Mouse (Mus musculus) mouse embryonic stem cell (cell line): ENCODE results near the gene Ror1.

Source experiments
- in situ Hi-C, 2 experiments: fragments of 300-500 bp; cut with MboI; formaldehyde crosslinking; loops; 1 replicate in 1 of 2; 3 replicates in 1 of 2; pipeline ENCODE4 v1.14.3; 2019 to 2020; ENCODE audit warnings: low sequenced_read_pairs in 2 of 2, low pct_unique_long_range_greater_than_20kb in 1 of 2, mixed read lengths in 1 of 2; ENCODE audit not compliant: unreplicated experiment in 1 of 2

Ror1 gene

GRCm38 (mm10) chr4:100328361-100328970 lies 232.9 kb downstream of the Ror1 start:
- in situ Hi-C loops, result no loop called here

- in situ Hi-C loops, result no loop called here
These were observed 239.6 kb downstream of the Ror1 start for GRCm38 (mm10) chr4:100335168-100335567.

GRCm38 (mm10) chr4:100347791-100348190 lies 252.2 kb downstream of the Ror1 start:
- in situ Hi-C loops, result no loop called here

- in situ Hi-C loops, result no loop called here
These were observed 254.7 kb downstream of the Ror1 start for GRCm38 (mm10) chr4:100350106-100350795.

GRCm38 (mm10) chr4:100351797-100352290 lies 256.3 kb downstream of the Ror1 start:
- in situ Hi-C loops, result no loop called here

GRCm38 (mm10) chr4:100355566-100355965 lies 260.0 kb downstream of the Ror1 start:
- in situ Hi-C loops, result no loop called here

GRCm38 (mm10) chr4:100357881-100358589 lies 262.4 kb downstream of the Ror1 start:
- in situ Hi-C loops, result no loop called here

GRCm38 (mm10) chr4:100363666-100364065 lies 268.1 kb downstream of the Ror1 start:
- in situ Hi-C loops, result no loop called here

- in situ Hi-C loops, result no loop called here
These were observed 273.1 kb downstream of the Ror1 start for GRCm38 (mm10) chr4:100368691-100369090.

GRCm38 (mm10) chr4:100369541-100370174 lies 274.1 kb downstream of the Ror1 start:
- in situ Hi-C loops, result no loop called here

- in situ Hi-C loops, result no loop called here
These were observed 277.2 kb downstream of the Ror1 start for GRCm38 (mm10) chr4:100372806-100373205.

- in situ Hi-C loops, result no loop called here
These were observed 278.2 kb downstream of the Ror1 start for GRCm38 (mm10) chr4:100373780-100374179.

- in situ Hi-C loops, result no loop called here
These were observed 279.7 kb downstream of the Ror1 start for GRCm38 (mm10) chr4:100375286-100375685.

- in situ Hi-C loops, result no loop called here
These were observed 280.6 kb downstream of the Ror1 start for GRCm38 (mm10) chr4:100376163-100376562.

- in situ Hi-C loops, result no loop called here
These were observed 281.6 kb downstream of the Ror1 start for GRCm38 (mm10) chr4:100377231-100377630.

GRCm38 (mm10) chr4:100377996-100378395 lies 282.4 kb downstream of the Ror1 start:
- in situ Hi-C loops, result no loop called here

- in situ Hi-C loops, result no loop called here
These were observed 286.2 kb downstream of the Ror1 start for GRCm38 (mm10) chr4:100381760-100382159.

GRCm38 (mm10) chr4:100386272-100386988 lies 290.8 kb downstream of the Ror1 start:
- in situ Hi-C loops, result no loop called here
